Mouse (Mus musculus): ENCODE data around the gene Adamts6. TPM values are rescaled to one million over a fixed set of nuclear protein-coding genes. Genes with fewer than 3 reads are reported as not detected.

The Adamts6 gene
- polyA plus RNA-seq, 1 experiment from 2014 or later = 2.5 TPM

GRCm38 (mm10) chr13:104533806-104534495, 246.3 kb downstream of the Adamts6 start:
- H3K4me3 ChIP-seq (replicated peaks; ENCODE audit: low read length) = no peak overlapping the region
- WGBS = 89% methylated on average over 7 of the region's 7 CpGs
- H3K9me3 ChIP-seq (ENCODE audit: control insufficient read depth, low read length) = no peaks in the 10 kb centered on the region
- no peak overlapping the region for H3K9ac ChIP-seq
- no peaks in the 10 kb centered on the region for H3K36me3 ChIP-seq (replicated peaks; ENCODE audit: control insufficient read depth, insufficient read depth)
- no peak for DNase-seq (ENCODE audit: low spot score)
- H3K27ac ChIP-seq = no peak overlapping the region
- H3K4me2 ChIP-seq (replicated peaks) = no peak overlapping the region
- ATAC-seq (ENCODE audit: low FRiP score) = no peak
- no peaks in the 10 kb centered on the region for H3K4me1 ChIP-seq (replicated peaks; ENCODE audit: control insufficient read depth, insufficient read depth, low read length)
- no peaks in the 10 kb centered on the region for H3K27me3 ChIP-seq (ENCODE audit: control insufficient read depth, insufficient read depth, low read length)

DNA sequence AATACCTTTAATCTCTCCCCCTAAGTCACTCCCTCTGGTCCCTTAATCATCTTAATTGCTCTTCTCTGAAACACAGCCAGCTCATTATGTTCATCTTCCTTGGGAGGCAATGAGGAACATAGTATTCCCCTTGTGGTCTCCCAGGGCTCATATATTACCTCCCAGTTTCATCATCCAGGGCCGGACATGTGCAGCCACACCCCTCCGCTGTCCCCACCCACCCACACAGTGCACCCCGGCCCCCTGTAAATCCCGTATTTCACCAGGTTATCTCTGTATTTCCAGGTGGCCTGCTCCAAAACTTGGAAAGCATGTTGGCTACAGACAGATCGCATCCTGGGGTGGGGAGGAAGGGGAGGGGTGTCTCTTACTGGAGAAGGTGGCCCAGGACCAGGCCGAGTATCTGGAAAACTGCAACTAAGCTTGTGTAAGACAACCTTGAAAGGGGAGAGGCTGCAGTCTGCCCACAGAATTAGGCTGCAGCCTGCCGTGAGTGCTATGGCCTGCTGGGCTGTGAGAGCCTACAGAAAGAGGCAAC, 253.3 kb downstream of the Adamts6 start:
- no peak overlapping the region for H3K4me3 ChIP-seq (replicated peaks; ENCODE audit: low read length)
- no peak overlapping the region; the same call in 1 of the 2 replicates for H3K4me2 ChIP-seq (replicated peaks)
- ATAC-seq (ENCODE audit: low FRiP score) (no peak), DNase-seq (ENCODE audit: low spot score) (no peak)
- 0 out of 2 replicates have a peak, but pooled peaks cover 3% of the 10 kb centered on the region for H3K4me1 ChIP-seq (replicated peaks; ENCODE audit: control insufficient read depth, insufficient read depth, low read length)
- WGBS = 46% methylated on average over 7 of the region's 7 CpGs
- no peak overlapping the region for H3K27ac ChIP-seq
- no peak overlapping the region for H3K9ac ChIP-seq
- no peaks in the 10 kb centered on the region for H3K9me3 ChIP-seq (ENCODE audit: control insufficient read depth, low read length)
- H3K36me3 ChIP-seq (replicated peaks; ENCODE audit: control insufficient read depth, insufficient read depth) = no peaks in the 10 kb centered on the region
- no peaks in the 10 kb centered on the region for H3K27me3 ChIP-seq (ENCODE audit: control insufficient read depth, insufficient read depth, low read length)

- Histone ChIP-seq H3K9ac (no peak overlapping the region), H3K36me3 (replicated peaks; ENCODE audit: control insufficient read depth, insufficient read depth) (no peaks in the 10 kb centered on the region), H3K27ac (no peak overlapping the region), H3K27me3 (ENCODE audit: control insufficient read depth, insufficient read depth, low read length) (no peaks in the 10 kb centered on the region), H3K4me3 (replicated peaks; ENCODE audit: low read length) (no peak overlapping the region), H3K9me3 (ENCODE audit: control insufficient read depth, low read length) (no peaks in the 10 kb centered on the region; the same call in 1 of the 2 replicates), H3K4me1 (replicated peaks; ENCODE audit: control insufficient read depth, insufficient read depth, low read length) (0 out of 2 replicates have a peak, but pooled peaks cover 3% of the 10 kb centered on the region), H3K4me2 (replicated peaks) (no peak overlapping the region)
- DNase-seq (ENCODE audit: low spot score) (no peak), ATAC-seq (ENCODE audit: low FRiP score) (no peak)
- 79% methylated on average over 10 of the region's 10 CpGs for WGBS
These were observed 254.6 kb downstream of the Adamts6 start for GRCm38 (mm10) chr13:104542123-104542758.

DNA sequence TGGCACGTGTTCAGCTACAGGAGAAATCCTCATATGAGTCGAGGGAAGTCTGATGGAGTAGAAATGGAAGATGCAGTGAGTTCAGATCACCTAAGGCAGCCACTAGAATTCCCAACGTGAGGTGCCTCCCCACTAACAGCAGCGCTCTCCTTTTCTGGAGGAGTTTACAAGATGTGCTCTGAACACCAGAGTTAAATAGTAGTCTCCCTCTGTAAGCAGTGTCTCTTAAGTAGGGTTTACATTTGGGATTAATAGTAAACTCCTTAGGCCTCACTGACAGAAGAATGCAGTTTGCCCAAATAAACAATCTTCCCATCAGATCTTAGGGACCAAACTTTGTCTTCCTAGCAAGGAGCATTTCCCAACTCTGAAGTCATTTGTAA, 255.1 kb downstream of the Adamts6 start:
- Histone ChIP-seq H3K27ac (no peak overlapping the region), H3K9ac (no peak overlapping the region), H3K36me3 (replicated peaks; ENCODE audit: control insufficient read depth, insufficient read depth) (no peaks in the 10 kb centered on the region), H3K4me1 (replicated peaks; ENCODE audit: control insufficient read depth, insufficient read depth, low read length) (0 out of 2 replicates have a peak, but pooled peaks cover 3% of the 10 kb centered on the region), H3K27me3 (ENCODE audit: control insufficient read depth, insufficient read depth, low read length) (no peaks in the 10 kb centered on the region), H3K4me2 (replicated peaks) (no peak overlapping the region), H3K4me3 (replicated peaks; ENCODE audit: low read length) (no peak overlapping the region), H3K9me3 (ENCODE audit: control insufficient read depth, low read length) (no peaks in the 10 kb centered on the region; the same call in 1 of the 2 replicates)
- no peak for ATAC-seq (ENCODE audit: low FRiP score)
- 74% methylated on average over 4 of the region's 4 CpGs for WGBS
- no peak for DNase-seq (ENCODE audit: low spot score)

Other genes starting within 250 kb of the Adamts6 start
- gene Nln, start 178.2 kb upstream of the Adamts6 start, polyA plus RNA-seq (2014; fragmentation: Nextera tagmentation; extraction: Ambion mirVana) = 69.5 and 83.3 TPM in 2 replicates
- 33.5 and 38.0 TPM in 2 replicates for gene Sgtb, start 178.1 kb upstream of the Adamts6 start, polyA plus RNA-seq (2014; fragmentation: Nextera tagmentation; extraction: Ambion mirVana)
- gene Trappc13, start 109.4 kb upstream of the Adamts6 start, polyA plus RNA-seq (2014; fragmentation: Nextera tagmentation; extraction: Ambion mirVana) = 57.6 and 58.0 TPM in 2 replicates
- gene Trim23, start 109.0 kb upstream of the Adamts6 start, polyA plus RNA-seq (2014; fragmentation: Nextera tagmentation; extraction: Ambion mirVana) = 42.4 and 45.8 TPM in 2 replicates
- 13.6 and 17.3 TPM in 2 replicates for gene Cenpk, start 59.2 kb upstream of the Adamts6 start, polyA plus RNA-seq (2014; fragmentation: Nextera tagmentation; extraction: Ambion mirVana)
- gene Ppwd1, start 59.0 kb upstream of the Adamts6 start, polyA plus RNA-seq (2014; fragmentation: Nextera tagmentation; extraction: Ambion mirVana) = 7.2 and 7.9 TPM in 2 replicates